Mouse (Mus musculus) megakaryocyte, embryonic 14.5 days (primary cell): ENCODE results near the gene Alk.

Experiments used
- FLI1 ChIP-seq: IDR thresholded peaks from 2 replicates; pipeline ENCODE4 v1.6.1; 2012; ENCODE audit warnings: low read length, inconsistent platforms, mixed read lengths
- GATA1 ChIP-seq: IDR thresholded peaks from 3 replicates; pipeline ENCODE4 v1.6.1; 2012; ENCODE audit warnings: mixed read lengths, low read length, inconsistent platforms, borderline replicate concordance

GRCm38 (mm10) chr17:72015253-72015652, 589.2 kb downstream of the Alk start:
- TF ChIP-seq GATA1 (no peak), FLI1 (no peak)
